Mouse (Mus musculus) c-Kit-negative CD71-positive TER-119-positive erythroid progenitor cells, embryonic 14.5 days (primary cell): ENCODE results near the gene Ormdl3.
"Not testable (repeated sequence)": the region's sequence is repeated elsewhere in the genome, so short reads cannot be mapped to it uniquely, and the experiment has no call there.

Source experiments
- DNase-seq: peaks from one replicate; pipeline ENCODE4 v3.0.0-alpha.2; 2013; ENCODE audit warnings: low read depth, low spot score

Gene Ormdl3

GRCm38 (mm10) chr11:98586892-98587563, at the start of gene Ormdl3:
Gene Ormdl3, minus strand, starts transcription at chr11:98587368.
- DNase-seq = peak; percentile 95

GRCm38 (mm10) chr11:98635312-98635970, 48.3 kb upstream of the Ormdl3 start:
- not testable (repeated sequence) for DNase-seq

GRCm38 (mm10) chr11:98630646-98631045, 43.5 kb upstream of the Ormdl3 start:
- DNase-seq = no peak

GRCm38 (mm10) chr11:98628706-98629105, 41.5 kb upstream of the Ormdl3 start:
- no peak for DNase-seq

GRCm38 (mm10) chr11:98625611-98626410, 38.6 kb upstream of the Ormdl3 start, which contains the start of the genes Gm12355 and Gsdma3:
Gene Gm12355, minus strand, starts transcription at chr11:98625661.
Gene Gsdma3, plus strand, starts transcription at chr11:98626360.
- DNase-seq = no peak

- not testable (repeated sequence) for DNase-seq
Measured at GRCm38 (mm10) chr11:98624381-98624780, 37.2 kb upstream of the Ormdl3 start.

GRCm38 (mm10) chr11:98623981-98624380, 36.8 kb upstream of the Ormdl3 start:
- DNase-seq = not testable (repeated sequence)

GRCm38 (mm10) chr11:98620791-98621190, 33.6 kb upstream of the Ormdl3 start:
- DNase-seq = no peak

GRCm38 (mm10) chr11:98606763-98607162, 19.6 kb upstream of the Ormdl3 start:
- DNase-seq = peak; percentile 47

GRCm38 (mm10) chr11:98604911-98605310, 17.7 kb upstream of the Ormdl3 start:
- DNase-seq = not testable (repeated sequence)

- DNase-seq = no peak
Measured at GRCm38 (mm10) chr11:98603953-98604352, 16.8 kb upstream of the Ormdl3 start.

GRCm38 (mm10) chr11:98602090-98602690, 15.0 kb upstream of the Ormdl3 start:
- no peak for DNase-seq

GRCm38 (mm10) chr11:98599291-98599690, 12.1 kb upstream of the Ormdl3 start:
- no peak for DNase-seq

- DNase-seq = no peak
Measured at GRCm38 (mm10) chr11:98598851-98599290, 11.7 kb upstream of the Ormdl3 start.

GRCm38 (mm10) chr11:98597991-98598390, 10.8 kb upstream of the Ormdl3 start, which contains the start of gene Lrrc3c:
Gene Lrrc3c, plus strand, starts transcription at chr11:98598291.
- DNase-seq = no peak

GRCm38 (mm10) chr11:98597363-98597762, 10.2 kb upstream of the Ormdl3 start:
- DNase-seq = peak; percentile 78

- no peak for DNase-seq
Measured at GRCm38 (mm10) chr11:98595955-98596354, 8.8 kb upstream of the Ormdl3 start.

GRCm38 (mm10) chr11:98595473-98595872, 8.3 kb upstream of the Ormdl3 start:
- DNase-seq = no peak

GRCm38 (mm10) chr11:98595021-98595420, 7.9 kb upstream of the Ormdl3 start:
- DNase-seq = no peak

- no peak for DNase-seq
Measured at GRCm38 (mm10) chr11:98590548-98591445, 3.6 kb upstream of the Ormdl3 start.

- DNase-seq = no peak
Measured at GRCm38 (mm10) chr11:98589306-98589705, 2.1 kb upstream of the Ormdl3 start.
